Mouse (Mus musculus) neural tube, embryonic 14.5 days (tissue): ENCODE measurements around the gene Nedd9. TPM values are rescaled to one million over a fixed set of nuclear protein-coding genes. Genes with fewer than 3 reads are reported as not detected.

Source experiments
- ATAC-seq: fragments of 200-750 bp; cut with Nextera tagmentation; 2 replicates; pipeline ENCODE4 v1.8.0; 2017; ENCODE audit warnings: low read depth, mild to moderate bottlenecking, moderate TSS enrichment, moderate library complexity
- H3K27ac ChIP-seq: fragments of 300-500 bp; sonication (generic); 2 replicates; pipeline ENCODE4 v1.5.1; 2014; ENCODE audit warnings: low read depth, mild to moderate bottlenecking, control low read depth, low read length, moderate library complexity, mixed read lengths
- H3K27me3 ChIP-seq: fragments of 300-500 bp; sonication (generic); 2 replicates; pipeline ENCODE4 v1.6.1; 2014; ENCODE audit warnings: low read length; ENCODE audit not compliant: control insufficient read depth, insufficient read depth
- H3K36me3 ChIP-seq: fragments of 300-500 bp; sonication (generic); 2 replicates; pipeline ENCODE4 v1.6.1; 2014; ENCODE audit warnings: low read length, mixed read lengths; ENCODE audit not compliant: control insufficient read depth, insufficient read depth
- H3K4me1 ChIP-seq: fragments of 300-500 bp; sonication (generic); 2 replicates; pipeline ENCODE4 v1.6.1; 2014; ENCODE audit warnings: low read length; ENCODE audit not compliant: control insufficient read depth, insufficient read depth
- H3K4me2 ChIP-seq: fragments of 300-500 bp; sonication (generic); 2 replicates; pipeline ENCODE4 v1.6.1; 2014; ENCODE audit warnings: mild to moderate bottlenecking, low read depth, low read length, control low read depth
- H3K4me3 ChIP-seq: fragments of 300-500 bp; sonication (generic); 2 replicates; pipeline ENCODE4 v1.5.1; 2014; ENCODE audit warnings: low read depth, low read length, control low read depth, mixed read lengths
- H3K9ac ChIP-seq: fragments of 300-500 bp; sonication (generic); replicated peaks from 2 replicates; pipeline ENCODE4 v1.6.1; 2014; ENCODE audit warnings: low read depth, mild to moderate bottlenecking, control low read depth, low read length, mixed read lengths
- H3K9me3 ChIP-seq: fragments of 300-500 bp; sonication (generic); 2 replicates; pipeline ENCODE4 v1.6.1; 2016; ENCODE audit warnings: low read length; ENCODE audit not compliant: control insufficient read depth
- WGBS: fragments of 180-500 bp; shearing (Covaris S2); extraction: QIAGEN DNeasy Blood & Tissue Kit; methylation state at CpG from one replicate; pipeline ENCODE4 v1.1.7; 2014; 5-methylcytosine and 5-hydroxymethylcytosine counted together
- polyA plus RNA-seq: library from polyadenylated mRNA; unstranded; fragments of >200 nt; fragmentation: Nextera tagmentation; extraction: Ambion mirVana; gene quantifications from 2 replicates; pipeline ENCODE4 v1.2.1, GENCODE M21; 2014

Nedd9 gene
- polyA plus RNA-seq, 1 experiment from 2014 or later: 15.1 TPM

DNA sequence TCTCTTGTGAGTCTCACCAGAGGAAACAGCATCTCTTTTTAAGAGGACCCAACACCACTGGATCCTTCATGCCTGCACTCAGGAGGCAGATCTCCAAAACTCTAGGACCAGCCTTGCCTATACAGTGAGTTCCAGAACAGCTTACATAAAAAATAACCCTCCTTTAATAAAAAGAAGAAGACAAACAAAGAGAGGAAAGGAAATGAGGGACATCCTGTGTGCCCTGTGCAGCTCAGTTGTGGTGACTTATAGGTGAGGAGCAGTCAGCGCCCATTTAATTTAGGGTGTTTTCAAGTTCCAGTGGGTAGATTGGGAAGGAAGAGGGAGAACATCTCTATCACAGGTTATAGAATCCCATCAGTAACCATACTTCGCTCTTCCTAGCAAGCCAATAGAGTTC lies 96.5 kb downstream of the Nedd9 start:
- no peaks in the 10 kb centered on the region for H3K27me3 ChIP-seq
- ATAC-seq: no peak
- no peak overlapping the region for H3K9ac ChIP-seq
- no peaks in the 10 kb centered on the region for H3K4me1 ChIP-seq
- H3K27ac ChIP-seq: no peak overlapping the region
- H3K4me3 ChIP-seq: no peak overlapping the region
- 97% methylated on average over 2 of the region's 2 CpGs for WGBS
- H3K4me2 ChIP-seq: no peak overlapping the region
- no peaks in the 10 kb centered on the region for H3K36me3 ChIP-seq
- no peaks in the 10 kb centered on the region for H3K9me3 ChIP-seq

DNA sequence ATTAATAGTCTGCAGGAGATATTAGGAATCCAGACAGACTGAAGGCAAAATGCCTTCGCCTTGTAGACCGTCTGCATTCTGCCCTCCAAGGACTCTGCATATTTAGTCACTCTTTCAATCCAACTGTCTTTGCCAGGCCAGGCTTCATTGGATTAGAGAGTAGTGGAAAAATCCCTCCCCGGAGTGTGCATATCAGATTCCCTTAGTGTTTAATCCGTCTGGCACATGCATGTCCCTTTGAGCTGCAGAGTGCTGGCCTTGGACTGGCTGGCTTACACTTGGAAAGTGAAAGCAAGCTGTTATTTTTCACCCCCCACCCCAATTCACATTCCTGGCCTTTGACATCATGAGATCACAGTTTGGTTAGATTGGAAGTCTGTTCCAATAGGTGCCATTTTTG lies 100.6 kb downstream of the Nedd9 start:
- ATAC-seq: no peak
- no peak overlapping the region for H3K4me3 ChIP-seq
- H3K4me1 ChIP-seq: no peaks in the 10 kb centered on the region
- H3K9me3 ChIP-seq: no peaks in the 10 kb centered on the region
- WGBS: 74% methylated on average over 4 of the region's 4 CpGs
- no peak overlapping the region for H3K27ac ChIP-seq
- no peaks in the 10 kb centered on the region for H3K27me3 ChIP-seq
- H3K4me2 ChIP-seq: no peak overlapping the region
- H3K9ac ChIP-seq: no peak overlapping the region
- no peaks in the 10 kb centered on the region for H3K36me3 ChIP-seq

DNA sequence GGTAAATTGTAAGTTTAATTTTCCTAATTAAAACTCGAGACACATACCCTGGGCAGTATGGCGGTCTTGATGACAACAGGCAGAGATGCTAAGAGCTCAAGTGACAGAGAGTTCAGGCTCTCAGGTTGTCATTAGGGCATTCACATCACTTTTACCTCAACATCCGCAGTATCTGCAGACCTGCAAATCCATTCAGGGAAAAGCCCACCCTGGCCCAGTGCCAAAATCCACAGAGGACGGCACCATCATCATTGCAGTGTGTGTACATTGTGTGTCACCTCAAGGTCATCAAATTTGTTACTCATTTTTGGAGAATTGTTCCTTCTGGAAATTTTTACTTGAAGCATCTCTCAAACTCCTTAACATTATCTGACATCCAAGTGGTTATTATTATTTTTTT lies 102.3 kb downstream of the Nedd9 start:
- Histone ChIP-seq H3K36me3 (no peaks in the 10 kb centered on the region), H3K4me2 (no peak overlapping the region), H3K9ac (no peak overlapping the region), H3K4me3 (no peak overlapping the region), H3K27me3 (no peaks in the 10 kb centered on the region), H3K4me1 (no peaks in the 10 kb centered on the region), H3K9me3 (no peaks in the 10 kb centered on the region), H3K27ac (no peak overlapping the region)
- WGBS: 72% methylated on average over 4 of the region's 4 CpGs
- no peak for ATAC-seq

DNA sequence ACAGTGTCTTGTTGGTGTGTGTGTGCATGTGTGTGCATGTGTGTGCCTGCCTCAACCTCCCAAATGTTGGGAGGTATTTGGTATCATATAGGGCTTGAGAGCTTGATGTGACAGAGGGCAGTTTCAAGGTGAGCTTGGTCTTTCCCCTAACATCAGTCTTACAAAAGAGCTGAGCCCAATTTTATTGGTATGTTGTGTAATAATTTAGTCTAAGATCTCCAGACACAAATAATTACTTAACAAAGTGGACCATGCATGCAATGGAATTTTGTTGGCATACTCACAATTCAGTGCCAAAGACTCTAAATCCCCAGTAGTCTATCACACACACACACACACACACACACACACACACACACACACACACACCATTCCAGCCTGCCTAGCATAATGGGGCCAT lies 104.5 kb downstream of the Nedd9 start:
- H3K4me3 ChIP-seq: no peak overlapping the region
- H3K9ac ChIP-seq: no peak overlapping the region
- H3K9me3 ChIP-seq: no peaks in the 10 kb centered on the region
- H3K4me2 ChIP-seq: no peak overlapping the region
- no peak for ATAC-seq
- no peak overlapping the region for H3K27ac ChIP-seq
- H3K36me3 ChIP-seq: no peaks in the 10 kb centered on the region
- no peaks in the 10 kb centered on the region for H3K27me3 ChIP-seq
- H3K4me1 ChIP-seq: 0 out of 2 replicates have a peak, but pooled peaks cover 3% of the 10 kb centered on the region

DNA sequence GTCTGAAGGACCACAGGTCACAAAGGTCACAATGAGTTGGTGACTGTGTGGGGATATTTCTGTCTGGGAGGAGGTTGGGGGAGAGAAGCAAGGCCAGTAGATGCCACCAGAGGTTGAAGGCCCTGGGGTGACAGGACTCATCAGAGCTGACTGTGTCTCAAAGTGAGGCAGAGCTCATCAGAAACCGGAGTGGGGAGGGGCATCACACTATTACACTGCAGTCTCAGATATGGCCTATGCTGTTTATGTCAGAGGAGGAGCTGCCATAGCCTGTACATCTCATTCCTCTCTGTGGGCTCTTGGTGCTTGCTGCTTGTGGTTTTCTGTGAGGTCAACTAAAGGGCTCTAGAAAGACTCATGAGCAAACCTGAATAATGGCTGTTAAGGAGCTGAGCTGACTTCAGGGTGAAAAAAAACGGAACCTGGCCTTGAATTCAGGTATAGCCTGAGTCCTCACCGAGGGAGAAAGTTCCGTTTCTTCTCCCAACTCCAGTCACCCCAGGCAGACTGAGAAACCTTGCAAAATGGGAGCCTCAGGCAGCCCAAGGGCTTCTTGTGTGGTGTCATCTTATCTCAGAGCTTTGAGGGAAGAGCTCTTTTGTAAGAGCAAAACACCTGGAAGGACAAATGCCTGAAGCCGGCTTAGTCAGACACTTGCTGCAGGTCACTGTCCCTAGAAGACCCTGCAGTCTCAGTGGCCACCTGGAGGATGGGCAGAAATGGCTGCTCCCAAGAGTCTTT lies 105.2 kb downstream of the Nedd9 start:
- Histone ChIP-seq H3K4me2 (no peak overlapping the region), H3K4me1 (0 out of 2 replicates have a peak, but pooled peaks cover 5% of the 10 kb centered on the region), H3K27ac (no peak overlapping the region), H3K9me3 (no peaks in the 10 kb centered on the region), H3K9ac (no peak overlapping the region), H3K27me3 (no peaks in the 10 kb centered on the region), H3K36me3 (no peaks in the 10 kb centered on the region), H3K4me3 (no peak overlapping the region)
- ATAC-seq: no peak
- 90% methylated on average over 5 of the region's 5 CpGs for WGBS

DNA sequence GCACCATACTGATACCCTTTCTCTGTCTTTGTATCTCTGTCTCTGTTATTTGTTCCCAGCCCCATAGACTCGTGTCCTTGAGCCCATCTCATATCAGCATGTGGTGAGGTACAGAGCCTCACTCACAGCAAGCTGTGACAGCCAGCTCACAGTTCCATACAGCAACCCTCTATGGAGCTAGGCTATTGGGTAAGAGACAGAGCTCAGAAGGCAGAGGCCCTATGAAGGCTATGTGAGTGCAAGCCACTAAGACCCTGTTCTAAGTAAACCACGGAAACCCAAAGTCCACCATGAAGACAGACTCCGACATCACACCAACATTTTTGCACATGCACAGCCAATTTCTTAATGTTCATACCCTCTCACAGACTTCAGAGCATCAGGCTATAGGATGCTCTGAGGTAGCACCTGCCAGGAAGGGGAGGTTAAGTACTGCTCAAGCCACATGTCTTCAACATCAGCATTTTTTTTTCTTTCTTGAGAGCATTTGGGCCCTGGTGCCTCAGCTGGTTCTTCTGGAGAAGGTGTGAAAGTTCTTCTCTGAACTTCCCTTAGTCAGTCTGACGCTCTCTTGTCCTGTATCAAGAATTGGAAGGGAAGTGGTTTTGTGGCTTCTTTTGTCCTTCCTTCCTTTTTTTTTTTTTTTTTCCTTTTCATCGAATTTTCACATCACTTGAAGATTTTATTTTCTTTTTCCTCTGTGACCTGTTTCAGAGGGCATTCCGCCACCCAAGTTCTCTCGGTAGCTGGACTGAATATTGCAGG lies 105.9 kb downstream of the Nedd9 start:
- no peaks in the 10 kb centered on the region for H3K9me3 ChIP-seq
- H3K36me3 ChIP-seq: no peaks in the 10 kb centered on the region
- H3K4me3 ChIP-seq: no peak overlapping the region
- H3K9ac ChIP-seq: no peak overlapping the region
- 84% methylated on average over 7 of the region's 7 CpGs for WGBS
- ATAC-seq: no peak
- H3K27ac ChIP-seq: no peak overlapping the region
- H3K4me1 ChIP-seq: 0 out of 2 replicates have a peak, but pooled peaks cover 5% of the 10 kb centered on the region
- no peak overlapping the region for H3K4me2 ChIP-seq
- H3K27me3 ChIP-seq: no peaks in the 10 kb centered on the region

DNA sequence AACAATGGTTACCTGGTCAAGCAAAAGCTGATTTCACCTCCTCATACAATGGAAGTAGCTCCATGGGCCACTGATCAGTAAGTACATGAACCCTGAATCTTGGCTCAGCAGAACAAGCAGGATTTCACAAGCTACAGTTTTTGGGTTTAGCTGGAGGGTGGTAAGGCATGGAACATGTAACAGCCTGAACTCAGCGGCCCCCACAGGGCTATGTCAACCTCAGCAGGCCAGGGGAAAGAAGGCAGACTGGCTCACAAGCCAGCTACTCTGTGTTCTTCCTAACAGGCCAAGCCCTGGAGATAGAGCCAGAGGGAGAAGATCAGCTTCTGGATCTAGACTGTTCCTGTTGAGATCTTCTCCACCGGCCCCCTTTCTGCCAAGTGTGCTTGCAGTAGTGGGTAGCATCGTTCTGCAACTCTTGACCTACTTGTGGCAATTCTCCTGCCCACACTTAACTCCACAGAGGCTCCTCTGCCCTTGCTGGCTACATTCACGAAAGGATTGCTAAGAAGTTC lies 107.2 kb downstream of the Nedd9 start:
- Histone ChIP-seq H3K9ac (no peak overlapping the region), H3K9me3 (no peaks in the 10 kb centered on the region), H3K36me3 (no peaks in the 10 kb centered on the region), H3K27me3 (no peaks in the 10 kb centered on the region), H3K4me1 (0 out of 2 replicates have a peak, but pooled peaks cover 5% of the 10 kb centered on the region), H3K4me3 (no peak overlapping the region), H3K4me2 (no peak overlapping the region), H3K27ac (no peak overlapping the region)
- no peak for ATAC-seq
- WGBS: 92% methylated on average over 4 of the region's 4 CpGs

DNA sequence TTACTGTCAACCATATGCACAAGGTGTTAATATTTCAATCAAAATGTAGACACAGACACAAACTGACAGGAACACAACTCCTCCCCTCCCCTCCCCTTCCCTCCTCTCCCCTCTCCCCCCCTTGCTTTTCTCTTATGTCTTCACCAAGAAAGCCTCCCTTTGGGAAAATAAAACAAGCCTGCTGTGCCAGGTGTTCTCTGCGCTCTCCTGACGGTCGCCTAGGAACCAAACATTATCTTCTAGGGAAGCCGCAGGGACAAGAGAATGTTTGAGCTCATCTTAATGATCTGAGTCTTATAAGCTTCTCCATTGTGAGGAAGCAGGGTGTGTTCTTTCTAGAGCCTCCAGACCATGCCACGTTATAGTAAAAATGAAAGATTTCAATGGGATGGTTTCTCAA lies 108.7 kb downstream of the Nedd9 start:
- WGBS: 26% methylated on average over 5 of the region's 5 CpGs
- 0 out of 2 replicates have a peak, but pooled peaks cover 5% of the 10 kb centered on the region for H3K4me1 ChIP-seq
- no peaks in the 10 kb centered on the region for H3K9me3 ChIP-seq
- H3K36me3 ChIP-seq: no peaks in the 10 kb centered on the region
- H3K27ac ChIP-seq: no peak overlapping the region
- H3K27me3 ChIP-seq: no peaks in the 10 kb centered on the region
- no peak overlapping the region for H3K9ac ChIP-seq
- H3K4me3 ChIP-seq: no peak overlapping the region
- H3K4me2 ChIP-seq: no peak overlapping the region
- ATAC-seq: no peak

DNA sequence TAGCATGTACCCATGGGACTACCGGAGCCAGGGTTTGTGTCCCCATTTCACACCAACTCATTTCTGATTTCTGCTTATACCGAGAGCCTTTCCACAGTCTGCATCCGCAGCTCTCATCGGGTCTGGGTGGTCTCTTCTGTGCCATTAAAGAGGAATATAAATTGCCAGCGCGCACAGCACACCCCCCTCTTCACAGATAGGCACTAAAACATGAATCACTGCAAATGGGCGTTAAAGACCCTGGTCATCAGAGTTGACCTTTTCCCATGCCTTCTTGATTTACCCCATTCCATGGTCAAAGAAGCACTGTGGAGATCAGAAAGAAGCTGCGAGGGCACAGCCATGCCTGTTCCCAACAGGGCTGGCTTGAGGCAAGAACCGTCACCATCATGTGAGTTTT lies 109.3 kb downstream of the Nedd9 start:
- no peaks in the 10 kb centered on the region for H3K9me3 ChIP-seq
- H3K4me3 ChIP-seq: no peak overlapping the region
- H3K4me2 ChIP-seq: no peak overlapping the region
- no peak for ATAC-seq
- H3K27me3 ChIP-seq: no peaks in the 10 kb centered on the region
- no peaks in the 10 kb centered on the region for H3K36me3 ChIP-seq
- H3K4me1 ChIP-seq: 0 out of 2 replicates have a peak, but pooled peaks cover 5% of the 10 kb centered on the region
- no peak overlapping the region for H3K27ac ChIP-seq
- no peak overlapping the region for H3K9ac ChIP-seq
- WGBS: 19% methylated on average over 9 of the region's 9 CpGs
